Mouse (Mus musculus): ENCODE results near the gene Abhd14a.

Gene Abhd14a

GRCm38 (mm10) chr9:106453271-106454070, 6.0 kb upstream of the Abhd14a start, which contains the start of gene Pcbp4:
Gene Pcbp4 (plus strand): TSS chr9:106453291.
- DNase-seq (ENCODE audit: low read depth, low spot score) = no peak

GRCm38 (mm10) chr9:106452821-106453220, 5.3 kb upstream of the Abhd14a start:
- DNase-seq (ENCODE audit: low read depth, low spot score) = no peak

- no peak for DNase-seq (ENCODE audit: low read depth, low spot score)
Measured at GRCm38 (mm10) chr9:106452351-106452750, 4.9 kb upstream of the Abhd14a start.

GRCm38 (mm10) chr9:106451899-106452298, 4.4 kb upstream of the Abhd14a start:
- no peak for DNase-seq (ENCODE audit: low read depth, low spot score)

- DNase-seq (ENCODE audit: low read depth, low spot score) = no peak
Measured at GRCm38 (mm10) chr9:106451298-106451697, 3.8 kb upstream of the Abhd14a start.

GRCm38 (mm10) chr9:106450661-106451060, 3.2 kb upstream of the Abhd14a start:
- DNase-seq (ENCODE audit: low read depth, low spot score) = no peak

- no peak for DNase-seq (ENCODE audit: low read depth, low spot score)
Measured at GRCm38 (mm10) chr9:106449947-106450346, 2.5 kb upstream of the Abhd14a start.

- no peak for DNase-seq (ENCODE audit: low read depth, low spot score)
Measured at GRCm38 (mm10) chr9:106448498-106449031, 1.1 kb upstream of the Abhd14a start.

- DNase-seq (ENCODE audit: low read depth, low spot score) = no peak
Measured at GRCm38 (mm10) chr9:106447951-106448350, 473 bp upstream of the Abhd14a start.

- DNase-seq (ENCODE audit: low read depth, low spot score) = no peak
Measured at GRCm38 (mm10) chr9:106444836-106445235, 2.6 kb downstream of the Abhd14a start.

GRCm38 (mm10) chr9:106442680-106443079, 4.8 kb downstream of the Abhd14a start:
- no peak for DNase-seq (ENCODE audit: low read depth, low spot score)

- no peak for DNase-seq (ENCODE audit: low read depth, low spot score)
Measured at GRCm38 (mm10) chr9:106436566-106436965, 10.9 kb downstream of the Abhd14a start.

- no peak for DNase-seq (ENCODE audit: low read depth, low spot score)
Measured at GRCm38 (mm10) chr9:106433389-106433788, 14.1 kb downstream of the Abhd14a start.

- no peak for DNase-seq (ENCODE audit: low read depth, low spot score)
Measured at GRCm38 (mm10) chr9:106430015-106430264, 17.5 kb downstream of the Abhd14a start.

GRCm38 (mm10) chr9:106429221-106430014, 18.1 kb downstream of the Abhd14a start, which contains the start of gene Rpl29:
Gene Rpl29 (plus strand): TSS chr9:106429454.
- peak; percentile 96 for DNase-seq (ENCODE audit: low read depth, low spot score)

GRCm38 (mm10) chr9:106428719-106429220, 18.7 kb downstream of the Abhd14a start:
- no peak for DNase-seq (ENCODE audit: low read depth, low spot score)

- DNase-seq (ENCODE audit: low read depth, low spot score) = peak; percentile 89
Measured at GRCm38 (mm10) chr9:106421865-106422160, 25.7 kb downstream of the Abhd14a start.

- no peak for DNase-seq (ENCODE audit: low read depth, low spot score)
Measured at GRCm38 (mm10) chr9:106421033-106421864, 26.2 kb downstream of the Abhd14a start.

- no peak for DNase-seq (ENCODE audit: low read depth, low spot score)
Measured at GRCm38 (mm10) chr9:106420608-106421007, 26.9 kb downstream of the Abhd14a start.

GRCm38 (mm10) chr9:106417841-106418625, 29.4 kb downstream of the Abhd14a start:
- DNase-seq (ENCODE audit: low read depth, low spot score) = peak; percentile 38

GRCm38 (mm10) chr9:106416826-106417225, 30.7 kb downstream of the Abhd14a start:
- DNase-seq (ENCODE audit: low read depth, low spot score) = no peak
